Mouse (Mus musculus) central nervous system, embryonic 14 days (tissue): ENCODE measurements around the gene Ier5. TPM values are rescaled to one million over a fixed set of nuclear protein-coding genes. Genes with fewer than 3 reads are reported as not detected.

Source experiments
- polyA plus RNA-seq: library from polyadenylated mRNA; depleted of rRNA; stranded (reverse); fragments of >200 nt; gene quantifications from 2 replicates; pipeline ENCODE4 v1.2.3, GENCODE M21; 2012; rRNA removed

Gene Ier5
- 34.6 and 50.2 TPM in 2 replicates for polyA plus RNA-seq

GRCm38 (mm10) chr1:155099280-155099848 is at the start of gene Ier5:
Gene Ier5 (minus strand): TSS chr1:155099636.

DNA sequence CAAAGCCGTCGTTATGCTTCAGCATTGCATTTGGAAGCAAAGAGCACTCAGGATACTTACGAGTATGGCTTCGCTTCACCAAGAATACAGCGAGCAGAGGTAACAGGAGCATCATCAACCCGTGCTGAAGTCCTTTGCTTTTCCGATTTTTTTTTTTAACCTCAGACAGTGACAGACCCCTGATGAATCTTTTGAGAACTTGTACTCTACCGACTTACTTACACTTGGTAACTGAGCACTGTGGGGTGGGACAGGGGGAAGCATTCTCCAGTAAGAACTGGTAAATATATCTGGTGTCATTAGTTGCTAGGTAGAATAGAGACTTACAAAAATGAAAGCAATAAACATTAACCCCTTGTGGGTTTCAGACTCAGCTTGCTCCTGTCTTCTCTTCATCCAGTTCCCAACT is 47.1 kb upstream of the Ier5 start, which contains the start of gene Mr1:
Gene Mr1 (minus strand): TSS at position 243 of the 409 bp plus-strand sequence.

Other genes with a start within 250 kb of the Ier5 start
- 18.1 and 19.6 TPM in 2 replicates for gene Cacna1e, start 215.1 kb downstream of the Ier5 start, polyA plus RNA-seq
- gene Mr1, start 47.2 kb upstream of the Ier5 start, polyA plus RNA-seq = 1.0 and 2.1 TPM in 2 replicates
- gene Stx6, start 59.1 kb upstream of the Ier5 start, polyA plus RNA-seq = 105 and 110 TPM in 2 replicates
- gene BC034090, start 144.8 kb upstream of the Ier5 start, polyA plus RNA-seq = 11.2 and 13.7 TPM in 2 replicates